Mouse (Mus musculus) adrenal gland, postnatal 36 days (tissue): ENCODE results near the gene Rhbdl1. TPM values are rescaled to one million over a fixed set of nuclear protein-coding genes. Genes with fewer than 3 reads are reported as not detected.
"Not testable (repeated sequence)": the region's sequence is repeated elsewhere in the genome, so short reads cannot be mapped to it uniquely, and the experiment has no call there.

ENCODE experiments used
- DNase-seq, 2 experiments: peaks; one replicate each; pipeline ENCODE4 v3.0.0; 2021; ENCODE audit warnings: mixed read lengths in 1 of 2
- total RNA-seq, 2 experiments: library from RNA; stranded (reverse); gene quantifications; 2 replicates each; pipeline ENCODE4 v1.2.3; 2021

The Rhbdl1 gene
- total RNA-seq, 2 experiments from 2014 or later: 17.4 to 20.3 TPM

GRCm38 (mm10) chr17:25825984-25826570 is 11.0 kb downstream of the Rhbdl1 start:
- DNase-seq: no peak

GRCm38 (mm10) chr17:25825311-25825710 is 11.8 kb downstream of the Rhbdl1 start:
- DNase-seq: no peak

- DNase-seq: no peak
These were observed 12.5 kb downstream of the Rhbdl1 start for GRCm38 (mm10) chr17:25824362-25825142.

GRCm38 (mm10) chr17:25823452-25823851 is 13.6 kb downstream of the Rhbdl1 start, which contains the start of gene Wdr24:
TSS of gene Wdr24 (plus strand) at chr17:25823627.
- DNase-seq: peak; percentile 67 to 75

GRCm38 (mm10) chr17:25818851-25819780 is 18.0 kb downstream of the Rhbdl1 start:
- no peak for DNase-seq

GRCm38 (mm10) chr17:25817662-25818061 is 19.4 kb downstream of the Rhbdl1 start:
- DNase-seq: peak; percentile 37 to 74

- DNase-seq: peak; percentile 92 to 94
These were observed 23.6 kb downstream of the Rhbdl1 start for GRCm38 (mm10) chr17:25813471-25813870.

GRCm38 (mm10) chr17:25810890-25811289 is 26.2 kb downstream of the Rhbdl1 start:
- DNase-seq: no peak

- DNase-seq: no peak
These were observed 27.3 kb downstream of the Rhbdl1 start for GRCm38 (mm10) chr17:25809606-25810340.

GRCm38 (mm10) chr17:25808789-25809605 is 28.1 kb downstream of the Rhbdl1 start, which contains the start of gene Fbxl16:
TSS of gene Fbxl16 (plus strand) at chr17:25809085.
- DNase-seq: peak; percentile 93 to 95

GRCm38 (mm10) chr17:25808028-25808427 is 29.1 kb downstream of the Rhbdl1 start:
- no peak for DNase-seq

GRCm38 (mm10) chr17:25807452-25807851 is 29.6 kb downstream of the Rhbdl1 start:
- DNase-seq: not testable (repeated sequence)

GRCm38 (mm10) chr17:25806507-25806906 is 30.6 kb downstream of the Rhbdl1 start:
- peak; percentile 64 to 70 for DNase-seq

- DNase-seq: peak; percentile 91
These were observed 34.1 kb downstream of the Rhbdl1 start for GRCm38 (mm10) chr17:25802825-25803517.

- DNase-seq: peak; percentile 64 to 71
These were observed 36.1 kb downstream of the Rhbdl1 start for GRCm38 (mm10) chr17:25801029-25801428.

GRCm38 (mm10) chr17:25796951-25797369 is 40.1 kb downstream of the Rhbdl1 start, which contains the start of gene Metrn:
TSS of gene Metrn (minus strand) at chr17:25797136.
- DNase-seq: peak; percentile 93 to 97

- peak; percentile 71 to 75 for DNase-seq
These were observed 40.8 kb downstream of the Rhbdl1 start for GRCm38 (mm10) chr17:25796211-25796771.

- peak; percentile 46 to 61 for DNase-seq
These were observed 41.4 kb downstream of the Rhbdl1 start, which contains the start of gene AC134908.4 for GRCm38 (mm10) chr17:25795609-25796092. TSS of gene AC134908.4 (minus strand) at chr17:25795659.

- no peak for DNase-seq
These were observed 42.1 kb downstream of the Rhbdl1 start for GRCm38 (mm10) chr17:25794998-25795397.
